Mouse (Mus musculus) stomach, embryonic 16.5 days (tissue): ENCODE data around the gene Ddr2. TPM values are rescaled to one million over a fixed set of nuclear protein-coding genes. Genes with fewer than 3 reads are reported as not detected.
A peak's percentile ranks its signal among the peaks of the same experiment; 100 is the strongest.

Source experiments
- ATAC-seq: fragments of 200-750 bp; cut with Nextera tagmentation; 2 replicates; pipeline ENCODE4 v1.8.0; 2017; ENCODE audit warnings: moderate number of reproducible peaks, moderate TSS enrichment; ENCODE audit not compliant: insufficient read depth, low FRiP score
- H3K27ac ChIP-seq: fragments of 300-500 bp; sonication (generic); 2 replicates; pipeline ENCODE4 v1.5.1; 2014; ENCODE audit warnings: low read length
- H3K27me3 ChIP-seq: fragments of 300-500 bp; sonication (generic); 2 replicates; pipeline ENCODE4 v1.6.1; 2014; ENCODE audit warnings: low read length, control low read depth, mixed read lengths; ENCODE audit not compliant: control insufficient read depth, insufficient read depth
- H3K36me3 ChIP-seq: fragments of 300-500 bp; sonication (generic); 2 replicates; pipeline ENCODE4 v1.6.1; 2014; ENCODE audit warnings: low read length; ENCODE audit not compliant: control insufficient read depth, insufficient read depth
- H3K4me1 ChIP-seq: fragments of 300-500 bp; sonication (generic); 2 replicates; pipeline ENCODE4 v1.6.1; 2014; ENCODE audit warnings: low read length, control low read depth, mixed read lengths; ENCODE audit not compliant: control insufficient read depth, insufficient read depth
- H3K4me2 ChIP-seq: fragments of 300-500 bp; sonication (generic); 2 replicates; pipeline ENCODE4 v1.6.1; 2014; ENCODE audit warnings: low read depth, low read length, mixed read lengths
- H3K4me3 ChIP-seq: fragments of 300-500 bp; sonication (generic); replicated peaks from 2 replicates; pipeline ENCODE4 v1.5.1; 2014; ENCODE audit warnings: mild to moderate bottlenecking, low read length
- H3K9ac ChIP-seq: fragments of 300-500 bp; sonication (generic); 2 replicates; pipeline ENCODE4 v1.6.1; 2014; ENCODE audit warnings: low read length
- H3K9me3 ChIP-seq: fragments of 300-500 bp; sonication (generic); replicated peaks from 2 replicates; pipeline ENCODE4 v1.6.1; 2016; ENCODE audit warnings: low read length, control low read depth; ENCODE audit not compliant: control insufficient read depth
- WGBS: fragments of 180-500 bp; shearing (Covaris S2); extraction: QIAGEN DNeasy Blood & Tissue Kit; methylation state at CpG from one replicate; pipeline ENCODE4 v1.1.7; 2014; 5-methylcytosine and 5-hydroxymethylcytosine counted together
- polyA plus RNA-seq: library from polyadenylated mRNA; unstranded; fragments of >200 nt; fragmentation: Nextera tagmentation; extraction: Ambion mirVana; gene quantifications from 2 replicates; pipeline ENCODE4 v1.2.1, GENCODE M21; 2015

Gene Ddr2
- polyA plus RNA-seq, 1 experiment from 2014 or later: 57.1 TPM

DNA sequence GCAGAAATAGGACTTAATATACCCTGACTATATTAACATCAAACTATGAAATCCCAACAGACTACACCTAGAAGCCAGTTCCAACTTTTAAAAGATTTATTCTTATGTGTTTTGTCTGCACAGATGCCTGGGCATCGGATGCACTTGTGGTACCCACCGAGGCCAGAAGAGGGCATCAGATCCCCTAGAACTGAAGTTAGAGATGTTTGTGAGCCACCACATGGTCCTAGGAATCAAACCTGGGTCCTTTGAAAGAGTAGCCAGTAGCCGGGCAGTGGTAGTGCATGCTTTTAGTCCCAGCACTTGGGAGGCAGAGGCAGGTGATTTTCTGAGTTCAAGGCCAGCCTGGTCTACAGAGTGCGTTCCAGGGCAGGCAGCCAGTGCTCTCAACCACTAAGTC, 159.9 kb downstream of the Ddr2 start:
- no peak for ATAC-seq
- Histone ChIP-seq H3K9me3 (no peaks in the 10 kb centered on the region), H3K4me2 (no peak overlapping the region), H3K4me1 (no peaks in the 10 kb centered on the region; the same call in 1 of the 2 replicates), H3K9ac (no peak overlapping the region), H3K27ac (no peak overlapping the region), H3K36me3 (peaks cover 4% of the 10 kb centered on the region; the same call in 1 of the 2 replicates), H3K4me3 (no peak overlapping the region), H3K27me3 (no peaks in the 10 kb centered on the region)
- 92% methylated on average over 4 of the region's 4 CpGs for WGBS

DNA sequence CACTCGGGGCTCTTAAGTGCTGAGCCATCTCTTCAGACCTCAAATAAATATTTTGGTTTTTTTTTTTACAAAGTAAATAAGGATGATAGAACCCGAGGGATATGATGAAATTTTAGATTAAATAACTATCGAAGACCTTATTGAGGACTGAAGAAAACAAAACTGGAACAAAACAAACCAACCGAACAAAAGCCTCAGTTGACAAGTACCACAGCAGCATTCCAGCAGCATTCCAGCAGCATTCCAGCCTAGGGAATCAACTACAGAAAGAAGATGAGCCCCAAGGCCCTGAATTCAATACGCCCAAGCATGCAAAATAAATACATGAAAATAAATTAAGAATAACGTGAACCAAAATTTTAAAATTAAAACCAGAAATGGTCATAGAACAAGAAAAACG, 160.6 kb downstream of the Ddr2 start:
- Histone ChIP-seq H3K27ac (no peak overlapping the region), H3K27me3 (no peaks in the 10 kb centered on the region), H3K9ac (no peak overlapping the region), H3K36me3 (peaks cover 2% of the 10 kb centered on the region; the same call in 1 of the 2 replicates), H3K4me2 (no peak overlapping the region), H3K9me3 (no peaks in the 10 kb centered on the region), H3K4me1 (no peaks in the 10 kb centered on the region; the same call in 1 of the 2 replicates), H3K4me3 (no peak overlapping the region)
- ATAC-seq: no peak
- 55% methylated on average over 7 of the region's 7 CpGs for WGBS

DNA sequence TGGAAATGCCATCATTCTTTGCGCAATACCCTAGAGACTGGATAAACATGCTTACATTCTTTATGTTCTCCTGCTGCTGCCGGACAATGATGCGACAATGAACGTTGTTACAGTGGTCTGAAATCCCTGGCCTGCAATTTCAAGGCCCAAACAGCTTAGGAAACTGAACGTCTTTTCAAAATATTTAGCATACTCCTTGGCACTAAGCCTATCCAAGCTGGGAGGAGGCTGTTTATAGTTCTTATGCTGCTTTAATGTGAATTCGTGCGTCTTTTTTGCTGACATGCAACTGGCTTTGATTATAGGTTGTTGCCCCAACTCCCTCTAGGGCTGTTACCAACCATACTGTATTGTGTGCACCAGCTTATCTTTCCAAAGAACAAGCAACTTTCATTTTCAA, 161.7 kb downstream of the Ddr2 start:
- H3K27me3 ChIP-seq: no peaks in the 10 kb centered on the region
- H3K36me3 ChIP-seq: no peaks in the 10 kb centered on the region
- no peak overlapping the region for H3K27ac ChIP-seq
- ATAC-seq: no peak
- H3K9me3 ChIP-seq: no peaks in the 10 kb centered on the region
- H3K9ac ChIP-seq: no peak overlapping the region
- no peaks in the 10 kb centered on the region; the same call in 1 of the 2 replicates for H3K4me1 ChIP-seq
- no peak overlapping the region for H3K4me3 ChIP-seq
- H3K4me2 ChIP-seq: no peak overlapping the region
- 60% methylated on average over 7 of the region's 7 CpGs for WGBS

DNA sequence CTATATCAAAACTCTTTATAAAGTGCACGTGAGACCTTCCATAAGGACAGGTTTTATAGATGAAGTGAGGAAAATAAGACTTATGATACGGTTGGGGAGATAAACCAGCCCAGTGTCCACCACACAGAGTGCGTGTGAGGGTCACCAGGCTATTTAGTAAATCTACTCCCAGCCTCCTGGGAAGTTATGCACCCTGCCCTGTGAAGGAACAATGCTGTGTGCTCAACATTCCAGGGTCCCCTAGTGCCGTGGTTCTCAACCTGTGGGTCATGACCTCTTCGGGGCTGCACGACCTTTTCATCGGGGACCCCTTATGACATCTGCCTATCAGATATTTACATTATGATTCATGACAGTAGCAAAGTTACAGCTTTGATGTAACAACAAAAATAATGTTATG, 162.3 kb downstream of the Ddr2 start:
- H3K9me3 ChIP-seq: no peaks in the 10 kb centered on the region
- no peak overlapping the region for H3K4me2 ChIP-seq
- ATAC-seq: no peak
- H3K27me3 ChIP-seq: no peaks in the 10 kb centered on the region
- no peak overlapping the region for H3K4me3 ChIP-seq
- no peak overlapping the region for H3K27ac ChIP-seq
- no peaks in the 10 kb centered on the region; the same call in 1 of the 2 replicates for H3K4me1 ChIP-seq
- H3K9ac ChIP-seq: no peak overlapping the region
- 60% methylated on average over 7 of the region's 7 CpGs for WGBS
- H3K36me3 ChIP-seq: no peaks in the 10 kb centered on the region

DNA sequence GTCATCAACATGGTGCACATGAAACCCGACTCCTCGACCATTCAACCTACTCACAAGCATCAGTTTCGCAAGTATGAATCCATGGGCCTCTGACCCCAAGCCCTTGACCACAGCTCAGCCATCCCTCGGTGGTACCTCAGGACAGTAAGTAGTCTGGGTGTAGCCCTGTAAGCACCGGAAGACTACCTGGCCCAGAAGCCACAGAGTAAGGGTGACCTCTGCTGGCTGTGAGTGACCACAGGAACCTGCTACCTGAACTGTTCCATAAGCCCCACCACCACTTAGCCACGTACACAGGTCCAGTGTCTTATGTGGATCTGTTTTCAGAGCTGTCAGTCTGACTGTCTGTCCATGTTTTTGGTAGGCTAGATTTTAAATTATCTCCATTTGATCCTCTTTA, 162.9 kb downstream of the Ddr2 start:
- 76% methylated on average over 6 of the region's 6 CpGs for WGBS

DNA sequence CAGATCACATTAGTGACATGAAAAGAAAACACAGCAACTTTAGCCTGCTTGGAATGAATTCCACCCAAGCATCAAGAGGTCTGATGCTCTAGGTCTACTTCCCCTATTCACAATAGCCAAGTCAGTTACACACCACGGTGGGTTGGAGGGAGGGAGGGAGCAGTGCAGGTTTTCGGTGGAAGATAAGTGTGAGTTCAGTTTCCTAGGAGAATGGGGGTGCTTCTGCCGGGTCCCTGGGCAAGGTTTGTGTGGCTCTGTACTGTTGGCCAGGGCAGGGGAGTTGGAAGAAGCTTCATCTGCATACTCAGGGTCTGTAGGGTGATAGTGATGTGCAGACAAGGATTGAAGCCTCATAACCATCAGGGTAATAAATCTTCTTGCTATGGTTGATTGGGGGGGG, 164.6 kb downstream of the Ddr2 start:
- Histone ChIP-seq H3K4me3 (no peak overlapping the region), H3K27ac (no peak overlapping the region), H3K36me3 (no peaks in the 10 kb centered on the region), H3K4me1 (no peaks in the 10 kb centered on the region; the same call in 1 of the 2 replicates), H3K4me2 (no peak overlapping the region), H3K9me3 (no peaks in the 10 kb centered on the region), H3K9ac (no peak overlapping the region), H3K27me3 (no peaks in the 10 kb centered on the region)
- no peak for ATAC-seq
- WGBS: 84% methylated on average over 3 of the region's 3 CpGs

More for the DNA sequence above, 162.9 kb downstream of the Ddr2 start:
- Histone ChIP-seq H3K9ac (no peak overlapping the region), H3K9me3 (no peaks in the 10 kb centered on the region), H3K4me1 (no peaks in the 10 kb centered on the region; the same call in 1 of the 2 replicates), H3K27me3 (no peaks in the 10 kb centered on the region), H3K4me2 (no peak overlapping the region), H3K4me3 (no peak overlapping the region), H3K36me3 (no peaks in the 10 kb centered on the region), H3K27ac (no peak overlapping the region)
- ATAC-seq: no peak

DNA sequence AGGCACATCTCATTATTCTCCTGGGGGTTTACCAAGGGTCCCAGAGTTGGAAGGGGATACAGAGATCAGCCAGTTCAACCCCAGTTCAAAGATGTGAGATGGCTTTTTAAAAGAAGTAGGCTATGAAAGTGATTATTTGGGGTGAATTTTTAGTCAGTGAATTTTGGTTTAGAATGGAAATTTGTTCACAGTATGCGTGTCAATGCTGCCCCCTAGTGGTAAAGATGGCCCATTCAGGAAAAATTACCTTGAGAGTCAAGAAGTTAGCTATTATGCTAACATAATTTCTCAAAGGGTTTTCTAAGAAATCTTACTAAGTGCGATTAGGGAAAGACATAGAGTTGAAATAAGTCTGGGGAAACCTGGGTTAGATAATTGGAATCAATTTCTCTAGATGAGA, 171.2 kb downstream of the Ddr2 start:
- no peaks in the 10 kb centered on the region for H3K9me3 ChIP-seq
- 12% methylated on average over 2 of the region's 2 CpGs for WGBS
- no peak overlapping the region for H3K9ac ChIP-seq
- H3K27ac ChIP-seq: no peak overlapping the region
- H3K4me3 ChIP-seq: no peak overlapping the region
- H3K4me2 ChIP-seq: no peak overlapping the region
- no peaks in the 10 kb centered on the region for H3K27me3 ChIP-seq
- no peak for ATAC-seq
- H3K36me3 ChIP-seq: no peaks in the 10 kb centered on the region
- no peaks in the 10 kb centered on the region for H3K4me1 ChIP-seq

DNA sequence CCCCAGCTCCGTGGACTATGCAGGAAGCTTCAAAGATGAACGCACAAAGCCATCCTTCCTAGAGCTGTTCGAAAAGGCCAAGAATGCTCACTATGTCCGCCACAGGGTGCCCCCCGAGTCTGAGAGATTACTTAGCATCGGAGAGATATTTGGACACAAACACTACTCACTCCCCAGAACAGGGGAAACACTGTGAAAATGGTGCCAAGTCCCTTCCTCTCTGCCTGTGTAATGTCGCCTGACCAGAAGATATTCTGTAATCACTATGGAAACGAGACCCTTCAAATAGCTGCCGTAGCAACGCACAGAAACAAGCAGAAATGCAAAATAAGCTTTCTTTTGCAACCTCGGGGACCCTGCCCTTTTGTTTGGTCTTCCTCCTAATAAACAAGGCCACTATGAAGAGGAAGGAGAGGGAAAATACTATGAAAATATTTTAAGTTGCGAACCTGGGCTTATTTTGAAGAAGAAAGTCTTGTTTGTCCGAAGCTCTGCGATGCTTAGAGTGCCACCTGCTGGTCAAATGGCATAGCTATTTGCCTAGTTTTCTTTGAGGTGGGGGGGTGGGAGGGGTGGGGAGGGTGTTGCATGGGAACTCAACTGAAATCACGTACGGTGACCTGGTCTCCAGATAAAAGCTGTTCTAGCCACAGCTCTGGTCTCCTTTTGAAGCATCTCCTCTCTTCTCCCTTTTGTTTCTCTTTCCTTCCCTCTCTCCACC, 176.4 kb downstream of the Ddr2 start:
- Histone ChIP-seq H3K36me3 (no peaks in the 10 kb centered on the region), H3K27ac (no peak overlapping the region), H3K9ac (peak overlapping the region; percentile 60), H3K9me3 (no peaks in the 10 kb centered on the region), H3K4me3 (no peak overlapping the region; the same call in 1 of the 2 replicates), H3K4me2 (peak overlapping the region; percentile 46), H3K4me1 (no peaks in the 10 kb centered on the region), H3K27me3 (peaks cover 3% of the 10 kb centered on the region; the same call in 1 of the 2 replicates)
- WGBS: 44% methylated on average over 16 of the region's 16 CpGs
- no peak for ATAC-seq

DNA sequence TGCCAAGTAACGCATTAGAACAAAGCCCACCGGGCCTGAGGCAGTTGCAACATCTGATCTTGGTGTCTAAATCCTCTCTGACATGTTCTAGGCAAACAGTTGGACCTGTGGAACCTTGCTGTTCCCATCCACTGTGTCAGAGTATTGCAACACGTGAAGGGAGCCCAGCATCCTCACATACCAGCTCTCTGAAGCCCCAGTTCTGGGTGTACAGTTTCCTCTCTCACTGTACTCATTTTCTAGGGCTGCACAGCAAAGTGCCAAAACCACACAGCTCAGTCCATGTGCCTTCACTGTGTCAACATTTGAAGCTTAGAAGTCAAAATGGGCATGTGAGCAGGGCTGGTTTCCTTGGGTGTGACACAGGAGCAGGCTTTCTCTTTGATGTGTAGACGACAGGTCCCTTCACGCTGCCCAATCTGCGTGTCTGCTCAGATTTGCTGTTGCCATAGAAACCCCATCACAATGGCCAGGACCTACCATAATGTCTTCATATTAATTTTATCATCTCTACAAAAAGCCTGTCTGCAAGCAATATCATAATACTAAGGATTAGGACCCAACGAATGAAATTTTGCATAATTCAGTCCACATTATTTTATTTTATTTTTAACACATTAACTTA, 178.3 kb downstream of the Ddr2 start:
- no peak for ATAC-seq
- Histone ChIP-seq H3K27me3 (peaks cover 3% of the 10 kb centered on the region; the same call in 1 of the 2 replicates), H3K4me3 (no peak overlapping the region), H3K4me2 (no peak overlapping the region), H3K27ac (no peak overlapping the region), H3K36me3 (no peaks in the 10 kb centered on the region), H3K4me1 (peaks cover 12% of the 10 kb centered on the region), H3K9ac (no peak overlapping the region), H3K9me3 (no peaks in the 10 kb centered on the region)
- 63% methylated on average over 7 of the region's 7 CpGs for WGBS
